Mouse (Mus musculus) midbrain, embryonic 11.5 days (tissue): Measurements from ENCODE around the gene Evi2. TPM values are rescaled to one million over a fixed set of nuclear protein-coding genes. Genes with fewer than 3 reads are reported as not detected.

Source experiments
- ATAC-seq: fragments of 200-750 bp; cut with Nextera tagmentation; 2 replicates; pipeline ENCODE4 v1.8.0; 2017; ENCODE audit warnings: moderate TSS enrichment, moderate library complexity; ENCODE audit not compliant: low FRiP score
- DNase-seq: peaks from one replicate; pipeline ENCODE4 v3.0.0; 2015; ENCODE audit warnings: low spot score; ENCODE audit errors: missing footprints
- H3K27ac ChIP-seq: fragments of 300-500 bp; sonication (generic); 2 replicates; pipeline ENCODE4 v1.5.1; 2014; ENCODE audit warnings: low read depth, low read length
- H3K27me3 ChIP-seq: fragments of 300-500 bp; sonication (generic); 2 replicates; pipeline ENCODE4 v1.6.1; 2014; ENCODE audit warnings: mild to moderate bottlenecking, low read length, moderate library complexity, mixed read lengths; ENCODE audit not compliant: control insufficient read depth, insufficient read depth
- H3K36me3 ChIP-seq: fragments of 300-500 bp; sonication (generic); 2 replicates; pipeline ENCODE4 v1.6.1; 2014; ENCODE audit warnings: mild to moderate bottlenecking, low read length, moderate library complexity, mixed read lengths; ENCODE audit not compliant: control insufficient read depth, insufficient read depth
- H3K4me1 ChIP-seq: fragments of 300-500 bp; sonication (generic); 2 replicates; pipeline ENCODE4 v1.6.1; 2014; ENCODE audit warnings: low read length; ENCODE audit not compliant: control insufficient read depth, insufficient read depth
- H3K4me2 ChIP-seq: fragments of 300-500 bp; sonication (generic); 2 replicates; pipeline ENCODE4 v1.6.1; 2014; ENCODE audit warnings: mild to moderate bottlenecking, moderate library complexity
- H3K4me3 ChIP-seq: fragments of 300-500 bp; sonication (generic); 2 replicates; pipeline ENCODE4 v1.5.1; 2014; ENCODE audit warnings: low read depth, low read length
- H3K9ac ChIP-seq: fragments of 300-500 bp; sonication (generic); 2 replicates; pipeline ENCODE4 v1.6.1; 2014; ENCODE audit warnings: low read length
- H3K9me3 ChIP-seq: fragments of 300-500 bp; sonication (generic); 2 replicates; pipeline ENCODE4 v1.6.1; 2016; ENCODE audit warnings: low read length; ENCODE audit not compliant: control insufficient read depth
- WGBS: fragments of 180-500 bp; shearing (Covaris S2); extraction: QIAGEN DNeasy Blood & Tissue Kit; methylation state at CpG from one replicate; pipeline ENCODE4 v1.1.7; 2014; 5-methylcytosine and 5-hydroxymethylcytosine counted together
- polyA plus RNA-seq: library from polyadenylated mRNA; unstranded; fragments of >200 nt; fragmentation: Nextera tagmentation; extraction: Ambion mirVana; gene quantifications from 2 replicates; pipeline ENCODE4 v1.2.1, GENCODE M21; 2014

Evi2 gene
- polyA plus RNA-seq, 1 experiment from 2014 or later = 0.83 TPM

GRCm38 (mm10) chr11:79552622-79553021, 22.2 kb upstream of the Evi2 start:
- no peak overlapping the region for H3K4me3 ChIP-seq
- no peaks in the 10 kb centered on the region for H3K4me1 ChIP-seq
- H3K9me3 ChIP-seq = no peaks in the 10 kb centered on the region
- no peak overlapping the region for H3K9ac ChIP-seq
- no peak overlapping the region for H3K4me2 ChIP-seq
- ATAC-seq (no peak), DNase-seq (peak; percentile 69)
- 83% methylated on average over 1 of the region's 1 CpGs for WGBS
- peaks cover 12% of the 10 kb centered on the region for H3K36me3 ChIP-seq
- no peak overlapping the region for H3K27ac ChIP-seq
- no peaks in the 10 kb centered on the region for H3K27me3 ChIP-seq

GRCm38 (mm10) chr11:79536293-79536692, 5.9 kb upstream of the Evi2 start:
- H3K9ac ChIP-seq = no peak overlapping the region
- H3K36me3 ChIP-seq = 0 out of 2 replicates have a peak, but pooled peaks cover 3% of the 10 kb centered on the region
- H3K4me3 ChIP-seq = no peak overlapping the region
- ATAC-seq = no peak
- no peaks in the 10 kb centered on the region for H3K9me3 ChIP-seq
- no peaks in the 10 kb centered on the region for H3K27me3 ChIP-seq
- H3K4me1 ChIP-seq = peaks cover 5% of the 10 kb centered on the region
- 91% methylated on average over 3 of the region's 3 CpGs for WGBS
- no peak overlapping the region for H3K4me2 ChIP-seq
- DNase-seq = no peak
- no peak overlapping the region for H3K27ac ChIP-seq

- no peak for DNase-seq
- no peak overlapping the region for H3K4me3 ChIP-seq
- H3K27me3 ChIP-seq = no peaks in the 10 kb centered on the region
- peaks cover 5% of the 10 kb centered on the region for H3K4me1 ChIP-seq
- no peak for ATAC-seq
- 91% methylated on average over 4 of the region's 4 CpGs for WGBS
- no peak overlapping the region for H3K27ac ChIP-seq
- H3K36me3 ChIP-seq = 0 out of 2 replicates have a peak, but pooled peaks cover 3% of the 10 kb centered on the region
- H3K4me2 ChIP-seq = no peak overlapping the region
- H3K9me3 ChIP-seq = no peaks in the 10 kb centered on the region
- H3K9ac ChIP-seq = no peak overlapping the region
These were observed 5.2 kb upstream of the Evi2 start for GRCm38 (mm10) chr11:79535554-79535953.

GRCm38 (mm10) chr11:79533950-79534690, 3.7 kb upstream of the Evi2 start:
- WGBS = 88% methylated on average over 8 of the region's 8 CpGs
- Histone ChIP-seq H3K4me2 (no peak overlapping the region), H3K9ac (no peak overlapping the region), H3K36me3 (0 out of 2 replicates have a peak, but pooled peaks cover 3% of the 10 kb centered on the region), H3K4me3 (no peak overlapping the region), H3K9me3 (no peaks in the 10 kb centered on the region), H3K27ac (0 out of 2 replicates have a peak overlapping the region, but pooled peaks have one; percentile 14), H3K27me3 (no peaks in the 10 kb centered on the region), H3K4me1 (peaks cover 5% of the 10 kb centered on the region)
- no peak for DNase-seq
- ATAC-seq = no peak

- H3K4me1 ChIP-seq = peaks cover 5% of the 10 kb centered on the region
- 84% methylated on average over 6 of the region's 6 CpGs for WGBS
- H3K27ac ChIP-seq = no peak overlapping the region
- H3K27me3 ChIP-seq = no peaks in the 10 kb centered on the region
- no peak overlapping the region for H3K4me3 ChIP-seq
- no peak overlapping the region for H3K4me2 ChIP-seq
- DNase-seq (no peak), ATAC-seq (no peak)
- H3K9me3 ChIP-seq = no peaks in the 10 kb centered on the region
- H3K36me3 ChIP-seq = 0 out of 2 replicates have a peak, but pooled peaks cover 3% of the 10 kb centered on the region
- H3K9ac ChIP-seq = no peak overlapping the region
These were observed 2.9 kb upstream of the Evi2 start for GRCm38 (mm10) chr11:79533311-79533710.

- Histone ChIP-seq H3K9me3 (no peaks in the 10 kb centered on the region), H3K4me1 (peaks cover 5% of the 10 kb centered on the region), H3K4me2 (no peak overlapping the region), H3K27ac (no peak overlapping the region), H3K4me3 (no peak overlapping the region), H3K36me3 (0 out of 2 replicates have a peak, but pooled peaks cover 3% of the 10 kb centered on the region), H3K27me3 (no peaks in the 10 kb centered on the region), H3K9ac (no peak overlapping the region)
- no peak for ATAC-seq
- peak; percentile 77 for DNase-seq
- WGBS = 91% methylated on average over 4 of the region's 4 CpGs
These were observed 1.1 kb upstream of the Evi2 start for GRCm38 (mm10) chr11:79531485-79531884.

- no peak overlapping the region for H3K9ac ChIP-seq
- 86% methylated on average over 11 of the region's 11 CpGs for WGBS
- H3K36me3 ChIP-seq = no peaks in the 10 kb centered on the region
- H3K9me3 ChIP-seq = no peaks in the 10 kb centered on the region
- H3K4me3 ChIP-seq = no peak overlapping the region
- no peak for DNase-seq
- H3K4me2 ChIP-seq = no peak overlapping the region
- no peaks in the 10 kb centered on the region for H3K27me3 ChIP-seq
- no peak overlapping the region for H3K27ac ChIP-seq
- no peak for ATAC-seq
- peaks cover 5% of the 10 kb centered on the region for H3K4me1 ChIP-seq
These were observed 385 bp upstream of the Evi2 start for GRCm38 (mm10) chr11:79530774-79531173.

GRCm38 (mm10) chr11:79529736-79530135, 653 bp downstream of the Evi2 start:
- no peak for ATAC-seq
- DNase-seq = peak; percentile 68
- H3K4me3 ChIP-seq = no peak overlapping the region
- H3K4me2 ChIP-seq = no peak overlapping the region
- H3K4me1 ChIP-seq = peaks cover 4% of the 10 kb centered on the region
- H3K27ac ChIP-seq = no peak overlapping the region
- 100% methylated on average over 2 of the region's 2 CpGs for WGBS
- no peaks in the 10 kb centered on the region for H3K36me3 ChIP-seq
- no peak overlapping the region for H3K9ac ChIP-seq
- H3K9me3 ChIP-seq = no peaks in the 10 kb centered on the region
- H3K27me3 ChIP-seq = no peaks in the 10 kb centered on the region

GRCm38 (mm10) chr11:79529226-79529625, 1.2 kb downstream of the Evi2 start:
- WGBS = 97% methylated on average over 6 of the region's 6 CpGs
- Histone ChIP-seq H3K36me3 (no peaks in the 10 kb centered on the region), H3K4me2 (no peak overlapping the region), H3K27me3 (no peaks in the 10 kb centered on the region), H3K9me3 (no peaks in the 10 kb centered on the region), H3K4me1 (peaks cover 2% of the 10 kb centered on the region), H3K4me3 (no peak overlapping the region), H3K9ac (no peak overlapping the region), H3K27ac (no peak overlapping the region)
- ATAC-seq (no peak), DNase-seq (peak; percentile 53)
